Mouse (Mus musculus): ENCODE results near the gene Ccl7. TPM values are rescaled to one million over a fixed set of nuclear protein-coding genes. Genes with fewer than 3 reads are reported as not detected.

The Ccl7 gene
- polyA plus RNA-seq (2012; rRNA removed), result 0.19 and 0.44 TPM in 2 replicates

GRCm38 (mm10) chr11:82045471-82045870, at the start of gene Ccl7:
Gene Ccl7 (plus strand): TSS chr11:82045712.
- DNase-seq (ENCODE audit: extremely low spot score in 1 of 2, low spot score in 1 of 2), result no peak

DNA sequence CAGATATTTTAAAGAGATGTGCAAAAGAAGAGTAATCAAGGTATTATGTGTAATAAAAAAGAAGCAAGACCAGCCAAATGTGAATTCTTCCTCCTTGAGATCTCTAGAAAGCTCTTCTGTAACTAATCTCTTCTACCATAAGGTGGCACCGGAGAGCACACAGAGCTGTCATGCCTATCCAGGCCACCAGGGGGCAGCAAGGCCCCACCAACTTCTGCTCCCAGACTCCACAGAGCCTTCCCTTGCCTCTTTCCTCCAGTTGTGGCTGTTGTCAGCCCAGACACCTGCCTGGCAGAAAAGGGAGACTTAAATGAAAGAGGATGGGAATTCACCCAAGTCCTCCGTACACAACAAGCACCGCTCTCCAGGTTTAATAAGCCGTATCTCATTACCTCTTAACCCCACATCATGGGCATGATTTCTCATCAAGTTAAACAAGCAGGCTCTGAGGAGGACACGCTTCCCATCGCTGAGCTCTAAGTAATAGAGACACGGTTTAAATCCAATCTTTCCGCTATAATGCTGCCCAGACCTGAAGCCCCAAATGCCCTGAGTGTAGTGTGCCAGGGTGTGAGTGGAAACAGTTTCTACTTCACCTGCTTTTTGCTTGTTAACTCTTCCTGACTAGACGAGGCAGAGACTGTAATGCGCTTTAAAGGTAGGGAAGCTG, 49.2 kb upstream of the Ccl7 start:
- DNase-seq (ENCODE audit: extremely low spot score in 1 of 2, low spot score in 1 of 2), result peak; percentile 55 to 92

- no peak for DNase-seq (ENCODE audit: extremely low spot score in 1 of 2, low spot score in 1 of 2)
Observed at GRCm38 (mm10) chr11:81997085-81997484, 48.4 kb upstream of the Ccl7 start.

GRCm38 (mm10) chr11:81998646-81999045, 46.9 kb upstream of the Ccl7 start:
- no peak for DNase-seq (ENCODE audit: extremely low spot score in 1 of 2, low spot score in 1 of 2)

GRCm38 (mm10) chr11:81999469-81999868, 46.0 kb upstream of the Ccl7 start:
- no peak for DNase-seq (ENCODE audit: extremely low spot score in 1 of 2, low spot score in 1 of 2)

DNA sequence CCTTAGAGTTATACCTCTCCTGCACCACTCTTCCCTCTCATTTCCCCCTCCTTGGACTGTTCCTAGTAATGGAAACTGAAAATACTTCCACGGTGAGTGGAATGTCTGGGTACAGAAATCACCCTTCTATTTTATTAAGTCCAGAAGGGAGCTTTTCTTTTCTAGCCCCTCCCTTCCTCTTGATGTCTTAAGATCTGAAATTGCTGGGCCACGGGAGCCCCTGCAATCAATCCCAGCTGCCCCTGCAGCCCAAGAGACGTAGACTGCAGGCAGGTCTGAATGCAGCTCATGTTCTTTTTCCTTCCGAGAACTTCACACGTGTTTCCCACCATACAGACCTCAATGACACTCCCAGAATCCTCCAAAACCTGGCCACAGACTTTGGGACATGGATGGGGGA, 44.9 kb upstream of the Ccl7 start:
- DNase-seq (ENCODE audit: extremely low spot score in 1 of 2, low spot score in 1 of 2), result no peak

GRCm38 (mm10) chr11:82004810-82005209, 40.7 kb upstream of the Ccl7 start:
- DNase-seq (ENCODE audit: extremely low spot score in 1 of 2, low spot score in 1 of 2), result no peak

GRCm38 (mm10) chr11:82006796-82007423, 38.6 kb upstream of the Ccl7 start:
- DNase-seq (ENCODE audit: extremely low spot score in 1 of 2, low spot score in 1 of 2), result no peak

- peak in 1 of 2 experiments; percentile 33 for DNase-seq (ENCODE audit: extremely low spot score in 1 of 2, low spot score in 1 of 2)
Observed at GRCm38 (mm10) chr11:82010115-82010514, 35.4 kb upstream of the Ccl7 start.

DNA sequence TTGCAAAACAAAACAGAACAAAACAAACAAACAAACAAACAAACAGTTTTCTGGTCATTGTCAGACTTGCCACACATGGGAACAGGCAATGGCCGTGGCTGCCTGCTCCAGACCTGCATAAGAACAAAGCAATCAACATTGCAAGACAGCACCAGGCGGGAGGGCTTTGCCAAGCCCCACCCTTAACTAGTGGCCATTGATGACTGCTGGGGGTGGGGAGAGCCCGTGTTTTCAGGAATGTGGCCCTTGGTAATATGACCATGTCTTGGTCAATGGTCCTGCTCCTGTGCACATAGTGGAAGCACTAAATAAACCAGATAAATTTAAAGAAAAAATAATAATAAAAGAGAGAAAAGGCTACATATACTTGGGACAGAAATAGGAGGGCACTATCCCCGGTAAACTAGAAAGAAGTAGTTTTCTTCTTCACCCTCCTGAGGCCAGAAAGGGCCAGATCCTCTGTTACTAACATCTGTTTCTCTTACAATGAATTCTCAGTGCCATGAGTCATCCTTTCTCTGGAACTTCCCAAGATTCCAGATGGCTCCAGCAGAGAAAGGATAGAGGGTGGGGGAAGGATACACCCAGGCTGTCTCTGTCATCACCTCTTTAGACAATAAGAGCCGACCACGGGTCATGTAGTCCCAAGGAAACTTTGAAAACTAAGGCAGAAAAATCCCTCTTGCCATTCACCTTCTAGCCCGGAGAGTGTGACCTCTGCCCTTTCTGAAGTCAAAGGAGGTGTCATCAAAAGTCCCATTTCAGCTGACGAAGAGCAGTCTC, 33.9 kb upstream of the Ccl7 start:
- DNase-seq (ENCODE audit: extremely low spot score in 1 of 2, low spot score in 1 of 2), result peak in 1 of 2 experiments; percentile 43

GRCm38 (mm10) chr11:82013756-82014155, 31.8 kb upstream of the Ccl7 start:
- DNase-seq (ENCODE audit: extremely low spot score in 1 of 2, low spot score in 1 of 2), result no peak

- no peak for DNase-seq (ENCODE audit: extremely low spot score in 1 of 2, low spot score in 1 of 2)
Observed at GRCm38 (mm10) chr11:82015066-82015465, 30.4 kb upstream of the Ccl7 start.

GRCm38 (mm10) chr11:82016181-82016780, 29.2 kb upstream of the Ccl7 start:
- no peak for DNase-seq (ENCODE audit: extremely low spot score in 1 of 2, low spot score in 1 of 2)

- DNase-seq (ENCODE audit: extremely low spot score in 1 of 2, low spot score in 1 of 2), result no peak
Observed at GRCm38 (mm10) chr11:82019389-82019788, 26.1 kb upstream of the Ccl7 start.

DNA sequence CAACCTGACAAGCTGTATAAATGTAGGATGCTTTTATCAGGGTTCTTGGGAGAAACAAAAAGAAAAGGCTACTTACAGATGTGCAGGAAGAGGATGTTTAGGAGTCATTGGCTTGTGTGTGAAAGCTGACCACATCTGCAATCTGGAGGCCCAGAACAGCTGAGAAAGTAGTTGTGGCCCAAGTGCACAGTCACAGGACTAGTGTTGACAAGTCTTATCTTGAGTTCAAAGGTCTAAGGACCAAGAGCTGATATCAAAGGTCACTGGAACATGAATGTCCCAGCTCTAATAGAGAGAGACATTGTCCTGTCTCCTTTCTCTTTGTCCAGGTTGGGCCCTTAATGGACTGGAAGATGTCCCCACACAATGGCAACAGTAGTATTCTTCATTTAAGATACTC, 25.7 kb upstream of the Ccl7 start:
- DNase-seq (ENCODE audit: extremely low spot score in 1 of 2, low spot score in 1 of 2), result no peak

DNA sequence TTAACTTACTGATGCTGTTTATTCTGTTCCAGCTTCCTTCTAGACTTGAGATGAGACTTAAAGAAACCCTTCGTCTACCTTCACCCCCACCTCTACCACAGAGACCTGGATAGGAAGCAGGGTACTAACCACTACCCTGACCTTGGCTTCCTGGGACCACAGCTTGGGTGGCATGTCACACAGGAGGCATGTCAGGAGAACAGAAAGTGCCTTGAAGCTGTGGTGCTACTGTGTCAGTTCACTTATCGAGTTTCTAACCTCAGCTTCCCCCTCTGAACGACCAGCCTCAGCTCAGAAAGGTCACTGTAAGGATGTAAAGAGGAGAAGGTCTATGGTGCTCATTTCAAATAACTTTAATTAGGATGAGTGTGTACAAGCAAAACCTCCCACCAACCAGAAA, 24.1 kb upstream of the Ccl7 start:
- DNase-seq (ENCODE audit: extremely low spot score in 1 of 2, low spot score in 1 of 2), result no peak

- no peak for DNase-seq (ENCODE audit: extremely low spot score in 1 of 2, low spot score in 1 of 2)
Observed at GRCm38 (mm10) chr11:82022504-82023056, 22.9 kb upstream of the Ccl7 start.

- DNase-seq (ENCODE audit: extremely low spot score in 1 of 2, low spot score in 1 of 2), result no peak
Observed at GRCm38 (mm10) chr11:82023769-82024168, 21.7 kb upstream of the Ccl7 start.

DNA sequence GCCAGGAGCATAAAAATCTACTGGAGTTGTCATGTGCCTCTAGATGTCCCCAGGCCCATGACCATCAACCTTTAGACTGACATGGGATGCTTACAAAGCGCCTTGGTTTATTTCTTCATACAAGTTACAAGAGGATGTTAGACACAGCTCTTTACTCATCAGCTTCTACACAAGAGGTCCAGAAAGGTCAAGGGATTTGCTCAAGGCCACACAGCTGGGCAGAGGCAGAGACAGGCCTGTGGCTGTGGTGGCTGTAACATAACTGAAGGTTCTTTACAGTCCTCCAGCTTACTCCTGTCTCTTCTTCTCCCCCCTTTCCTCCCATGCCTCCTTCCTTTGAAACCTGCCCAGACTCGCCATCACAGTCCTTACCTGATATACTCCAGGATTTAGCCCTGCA, 15.3 kb upstream of the Ccl7 start:
- no peak for DNase-seq (ENCODE audit: extremely low spot score in 1 of 2, low spot score in 1 of 2)

GRCm38 (mm10) chr11:82032136-82032535, 13.4 kb upstream of the Ccl7 start:
- no peak for DNase-seq (ENCODE audit: extremely low spot score in 1 of 2, low spot score in 1 of 2)
